Mouse (Mus musculus): ENCODE results near the gene Cd83. TPM values are rescaled to one million over a fixed set of nuclear protein-coding genes. Genes with fewer than 3 reads are reported as not detected.

Gene Cd83
- polyA plus RNA-seq, 1 experiment from 2014 or later = 0.64 TPM

DNA sequence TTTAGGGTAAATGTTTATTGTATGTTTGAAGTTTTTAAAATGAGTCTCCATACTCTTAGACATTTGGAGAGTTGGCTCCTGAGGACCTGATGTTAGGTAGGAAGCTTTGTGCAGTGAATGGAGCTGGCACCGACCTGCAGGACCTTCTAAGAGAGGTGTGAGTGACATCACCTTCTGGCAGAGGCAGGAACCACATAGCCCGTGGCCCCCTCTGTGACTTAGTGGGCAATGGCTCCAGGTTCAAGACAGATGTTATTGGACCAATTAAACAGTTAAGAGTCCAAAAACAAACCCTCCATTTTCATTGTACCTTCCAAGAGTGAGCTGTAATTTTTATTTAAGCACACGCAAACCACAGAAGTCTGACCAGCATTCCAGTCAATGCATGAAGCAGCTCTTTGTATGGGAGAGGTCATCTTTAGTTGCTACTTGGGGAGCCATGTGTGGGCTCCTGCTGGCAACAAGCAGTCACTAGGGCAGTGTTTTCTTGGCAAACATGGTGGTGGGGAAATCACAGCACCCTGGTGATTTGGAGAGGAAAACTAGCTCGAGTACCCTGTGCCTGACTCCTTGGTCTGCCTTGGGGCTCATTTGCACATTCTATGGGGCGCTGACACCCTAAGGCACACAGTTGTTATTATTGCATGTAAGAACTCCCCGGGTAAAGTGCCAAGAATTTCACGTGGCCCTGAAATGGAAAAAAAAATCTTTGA is 33.9 kb downstream of the Cd83 start:
- Histone ChIP-seq H3K4me2 (no peak overlapping the region), H3K4me1 (no peaks in the 10 kb centered on the region), H3K27ac (no peak overlapping the region), H3K4me3 (no peak overlapping the region), H3K9me3 (replicated peaks) (0 out of 2 replicates have a peak, but pooled peaks cover 6% of the 10 kb centered on the region), H3K27me3 (replicated peaks) (no peaks in the 10 kb centered on the region), H3K9ac (no peak overlapping the region), H3K36me3 (no peaks in the 10 kb centered on the region)
- no peak for ATAC-seq
- WGBS (ENCODE audit: insufficient replicate concordance) = 64% methylated on average over 7 of the region's 7 CpGs

DNA sequence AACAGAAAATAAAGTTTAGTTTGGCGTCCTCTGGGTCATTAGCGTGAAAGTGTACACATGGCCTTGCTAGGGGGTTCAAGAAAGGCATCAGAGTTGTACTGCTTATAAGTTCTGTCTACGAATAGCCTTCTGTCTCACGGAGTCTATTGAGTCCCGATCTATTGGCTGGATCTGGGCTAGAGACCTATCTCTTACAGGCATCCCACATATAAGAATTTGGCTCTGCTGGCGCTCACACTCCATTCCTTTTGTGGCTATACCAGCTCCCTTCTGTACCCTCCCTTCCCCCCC is 34.4 kb downstream of the Cd83 start:
- H3K36me3 ChIP-seq = no peaks in the 10 kb centered on the region
- no peak overlapping the region for H3K27ac ChIP-seq
- H3K4me1 ChIP-seq = no peaks in the 10 kb centered on the region
- ATAC-seq = no peak
- no peak overlapping the region for H3K4me3 ChIP-seq
- H3K4me2 ChIP-seq = no peak overlapping the region
- no peak overlapping the region for H3K9ac ChIP-seq
- 0 out of 2 replicates have a peak, but pooled peaks cover 6% of the 10 kb centered on the region for H3K9me3 ChIP-seq (replicated peaks)
- 76% methylated on average over 6 of the region's 6 CpGs for WGBS (ENCODE audit: insufficient replicate concordance)
- H3K27me3 ChIP-seq (replicated peaks) = no peaks in the 10 kb centered on the region

DNA sequence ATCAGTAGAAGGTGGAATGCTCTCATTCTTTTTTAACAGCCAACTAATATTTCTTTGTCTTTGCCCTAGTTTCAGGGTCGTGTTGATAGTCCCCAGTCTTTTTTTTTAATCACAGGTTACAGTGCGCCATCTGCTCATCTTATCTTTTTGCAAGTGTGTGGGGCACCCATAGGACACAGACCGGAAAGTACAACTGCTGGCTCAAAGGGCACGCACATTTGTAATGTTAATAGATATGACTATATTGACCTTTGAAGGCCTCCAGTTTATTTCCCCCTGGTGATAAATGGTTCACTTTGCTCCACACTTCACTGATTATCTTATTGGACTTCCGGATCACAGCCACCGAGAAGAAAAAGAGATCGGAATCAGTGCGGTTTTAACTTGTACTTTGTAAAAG is 35.5 kb downstream of the Cd83 start:
- 64% methylated on average over 8 of the region's 8 CpGs for WGBS (ENCODE audit: insufficient replicate concordance)
- H3K4me1 ChIP-seq = no peaks in the 10 kb centered on the region
- H3K4me3 ChIP-seq = no peak overlapping the region
- H3K9me3 ChIP-seq (replicated peaks) = 0 out of 2 replicates have a peak, but pooled peaks cover 5% of the 10 kb centered on the region
- H3K9ac ChIP-seq = no peak overlapping the region
- H3K27me3 ChIP-seq (replicated peaks) = no peaks in the 10 kb centered on the region
- H3K4me2 ChIP-seq = no peak overlapping the region
- no peak for ATAC-seq
- no peak overlapping the region for H3K27ac ChIP-seq
- no peaks in the 10 kb centered on the region for H3K36me3 ChIP-seq

DNA sequence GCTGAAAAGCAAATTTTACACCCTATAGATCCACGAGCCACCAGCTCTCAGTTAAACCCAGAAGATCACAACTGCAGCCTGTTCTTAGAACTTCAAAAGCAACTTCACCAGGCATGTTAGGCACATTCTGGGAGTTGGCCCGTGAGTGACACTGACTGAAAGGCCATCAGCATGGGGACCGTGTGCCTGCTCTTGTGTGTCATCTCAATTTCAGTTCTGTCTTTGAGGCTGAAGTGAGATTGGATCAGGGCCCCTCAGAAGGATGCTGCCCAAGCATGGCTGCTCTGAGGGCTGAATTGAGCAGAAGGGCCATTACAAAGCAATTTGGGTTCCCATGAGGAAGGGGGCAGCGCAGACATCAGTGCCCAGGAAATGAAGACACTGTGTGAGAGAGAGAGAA is 37.7 kb downstream of the Cd83 start:
- Histone ChIP-seq H3K9me3 (replicated peaks) (no peaks in the 10 kb centered on the region), H3K4me1 (no peaks in the 10 kb centered on the region), H3K27me3 (replicated peaks) (no peaks in the 10 kb centered on the region), H3K4me3 (no peak overlapping the region), H3K27ac (no peak overlapping the region), H3K36me3 (no peaks in the 10 kb centered on the region), H3K9ac (no peak overlapping the region), H3K4me2 (no peak overlapping the region)
- ATAC-seq = no peak
- 62% methylated on average over 4 of the region's 4 CpGs for WGBS (ENCODE audit: insufficient replicate concordance)

GRCm38 (mm10) chr13:43828648-43829047 is 44.1 kb downstream of the Cd83 start:
- no peak overlapping the region for H3K4me2 ChIP-seq
- no peak overlapping the region for H3K9ac ChIP-seq
- ATAC-seq = no peak
- no peak overlapping the region for H3K27ac ChIP-seq
- H3K36me3 ChIP-seq = no peaks in the 10 kb centered on the region
- H3K4me3 ChIP-seq = no peak overlapping the region
- H3K4me1 ChIP-seq = no peaks in the 10 kb centered on the region
- H3K27me3 ChIP-seq (replicated peaks) = no peaks in the 10 kb centered on the region
- no peaks in the 10 kb centered on the region for H3K9me3 ChIP-seq (replicated peaks)
- WGBS (ENCODE audit: insufficient replicate concordance) = 43% methylated on average over 5 of the region's 5 CpGs

DNA sequence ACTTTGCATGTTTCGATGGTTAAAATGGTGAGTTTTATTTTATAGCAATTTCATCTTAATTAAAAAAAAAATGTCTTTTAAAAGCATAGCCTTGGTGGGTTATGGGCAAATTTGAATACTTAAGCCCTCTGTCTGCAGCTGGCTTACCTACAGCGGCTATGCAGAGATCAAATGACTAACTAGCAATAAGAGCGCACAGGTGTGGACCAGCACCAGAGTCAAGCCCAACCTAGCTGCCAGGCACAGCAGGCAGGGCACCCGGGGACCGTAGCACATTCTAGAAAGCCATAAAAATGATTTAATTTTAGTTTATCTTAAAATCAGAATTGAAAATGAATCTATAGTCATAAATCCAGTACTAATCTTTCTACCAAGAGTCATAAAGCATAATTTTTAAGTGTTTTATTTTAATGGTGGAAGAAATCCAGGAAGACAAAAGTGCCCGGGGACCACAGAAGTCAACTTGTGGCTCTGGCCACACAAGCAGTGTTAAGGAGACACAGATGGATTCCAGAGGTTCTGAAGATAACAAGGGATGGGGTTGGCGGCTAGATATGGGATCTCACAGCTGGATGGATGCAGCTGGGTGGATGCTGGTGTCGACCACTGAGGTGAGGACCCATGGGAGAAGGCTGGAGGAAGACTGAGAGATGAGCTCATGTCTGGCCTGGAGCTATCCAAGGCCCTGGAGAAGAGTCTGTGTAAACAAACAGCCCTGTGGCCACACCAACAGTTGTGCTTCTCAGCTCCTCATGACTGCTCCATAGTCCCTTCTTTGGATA is 46.5 kb downstream of the Cd83 start:
- Histone ChIP-seq H3K9ac (no peak overlapping the region), H3K4me1 (no peaks in the 10 kb centered on the region), H3K4me2 (no peak overlapping the region), H3K9me3 (replicated peaks) (no peaks in the 10 kb centered on the region), H3K27me3 (replicated peaks) (no peaks in the 10 kb centered on the region), H3K4me3 (no peak overlapping the region), H3K27ac (no peak overlapping the region), H3K36me3 (no peaks in the 10 kb centered on the region)
- 71% methylated on average over 8 of the region's 8 CpGs for WGBS (ENCODE audit: insufficient replicate concordance)
- no peak for ATAC-seq

- 57% methylated on average over 7 of the region's 7 CpGs for WGBS (ENCODE audit: insufficient replicate concordance)
- ATAC-seq = no peak
- Histone ChIP-seq H3K4me2 (no peak overlapping the region), H3K4me1 (no peaks in the 10 kb centered on the region), H3K36me3 (no peaks in the 10 kb centered on the region), H3K27me3 (replicated peaks) (no peaks in the 10 kb centered on the region), H3K9me3 (replicated peaks) (no peaks in the 10 kb centered on the region), H3K27ac (no peak overlapping the region), H3K9ac (no peak overlapping the region), H3K4me3 (no peak overlapping the region)
Observed at GRCm38 (mm10) chr13:43832731-43833130, 48.2 kb downstream of the Cd83 start.

GRCm38 (mm10) chr13:43836376-43836775 is 51.8 kb downstream of the Cd83 start:
- ATAC-seq = no peak
- no peak overlapping the region for H3K4me3 ChIP-seq
- WGBS (ENCODE audit: insufficient replicate concordance) = 29% methylated on average over 8 of the region's 8 CpGs
- H3K36me3 ChIP-seq = no peaks in the 10 kb centered on the region
- no peak overlapping the region for H3K9ac ChIP-seq
- H3K4me2 ChIP-seq = no peak overlapping the region
- no peaks in the 10 kb centered on the region for H3K9me3 ChIP-seq (replicated peaks)
- H3K27ac ChIP-seq = no peak overlapping the region
- no peaks in the 10 kb centered on the region for H3K4me1 ChIP-seq
- H3K27me3 ChIP-seq (replicated peaks) = no peaks in the 10 kb centered on the region

GRCm38 (mm10) chr13:43837812-43838211 is 53.2 kb downstream of the Cd83 start:
- Histone ChIP-seq H3K4me2 (no peak overlapping the region), H3K4me3 (no peak overlapping the region), H3K27ac (no peak overlapping the region), H3K9me3 (replicated peaks) (no peaks in the 10 kb centered on the region), H3K4me1 (no peaks in the 10 kb centered on the region), H3K27me3 (replicated peaks) (no peaks in the 10 kb centered on the region), H3K36me3 (no peaks in the 10 kb centered on the region), H3K9ac (no peak overlapping the region)
- 49% methylated on average over 4 of the region's 4 CpGs for WGBS (ENCODE audit: insufficient replicate concordance)
- no peak for ATAC-seq

GRCm38 (mm10) chr13:43845151-43845550 is 60.6 kb downstream of the Cd83 start:
- ATAC-seq = no peak
- no peak overlapping the region for H3K4me3 ChIP-seq
- H3K27ac ChIP-seq = no peak overlapping the region
- no peaks in the 10 kb centered on the region for H3K9me3 ChIP-seq (replicated peaks)
- no peak overlapping the region for H3K9ac ChIP-seq
- H3K4me1 ChIP-seq = no peaks in the 10 kb centered on the region
- H3K27me3 ChIP-seq (replicated peaks) = 0 out of 2 replicates have a peak, but pooled peaks cover 10% of the 10 kb centered on the region
- no peak overlapping the region for H3K4me2 ChIP-seq
- WGBS (ENCODE audit: insufficient replicate concordance) = 61% methylated on average over 5 of the region's 5 CpGs
- no peaks in the 10 kb centered on the region for H3K36me3 ChIP-seq

DNA sequence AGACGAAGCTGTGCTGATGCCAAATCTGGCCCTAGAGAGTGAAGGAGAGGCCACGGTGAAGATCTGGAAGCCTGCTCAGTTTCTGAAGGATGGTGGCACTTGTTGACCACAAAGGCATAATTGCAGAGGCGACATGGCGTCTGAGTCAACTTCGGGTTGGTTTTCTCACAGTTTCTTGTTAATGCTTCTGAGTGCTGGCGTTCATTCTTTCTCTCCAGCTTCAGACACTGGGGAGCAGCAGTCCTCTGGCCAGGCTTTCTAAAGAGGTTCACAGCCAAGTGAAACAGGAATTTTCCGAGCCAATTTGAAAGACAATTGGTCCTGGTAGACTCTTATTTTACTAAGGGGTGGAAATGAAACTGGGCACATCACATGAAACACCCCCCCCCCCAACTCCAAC is 62.6 kb downstream of the Cd83 start:
- 74% methylated on average over 7 of the region's 7 CpGs for WGBS (ENCODE audit: insufficient replicate concordance)
- Histone ChIP-seq H3K4me3 (no peak overlapping the region), H3K27me3 (replicated peaks) (0 out of 2 replicates have a peak, but pooled peaks cover 10% of the 10 kb centered on the region), H3K4me2 (no peak overlapping the region), H3K9me3 (replicated peaks) (no peaks in the 10 kb centered on the region), H3K9ac (no peak overlapping the region), H3K4me1 (no peaks in the 10 kb centered on the region), H3K27ac (no peak overlapping the region), H3K36me3 (no peaks in the 10 kb centered on the region)
- no peak for ATAC-seq

GRCm38 (mm10) chr13:43849816-43850215 is 65.2 kb downstream of the Cd83 start:
- H3K4me2 ChIP-seq = no peak overlapping the region
- no peaks in the 10 kb centered on the region for H3K36me3 ChIP-seq
- 55% methylated on average over 4 of the region's 4 CpGs for WGBS (ENCODE audit: insufficient replicate concordance)
- H3K4me3 ChIP-seq = no peak overlapping the region
- ATAC-seq = no peak
- H3K9ac ChIP-seq = no peak overlapping the region
- H3K9me3 ChIP-seq (replicated peaks) = no peaks in the 10 kb centered on the region
- H3K27ac ChIP-seq = no peak overlapping the region
- H3K4me1 ChIP-seq = no peaks in the 10 kb centered on the region
- 0 out of 2 replicates have a peak, but pooled peaks cover 10% of the 10 kb centered on the region for H3K27me3 ChIP-seq (replicated peaks)
